Mouse (Mus musculus): ENCODE results near the gene Cyp3a11. TPM values are rescaled to one million over a fixed set of nuclear protein-coding genes. Genes with fewer than 3 reads are reported as not detected.
"Not testable (repeated sequence)": the region's sequence is repeated elsewhere in the genome, so short reads cannot be mapped to it uniquely, and the experiment has no call there.

Cyp3a11 gene
- total and polyA plus RNA-seq, 3 experiments = 0.11 TPM; not detected in 2

- no peak for TF ChIP-seq POLR2AphosphoS5 (IDR thresholded peaks at IDR 0.05; ENCODE audit: insufficient replicate concordance, low read depth, low read length)
- TF ChIP-seq GATA2 (IDR thresholded peaks at IDR 0.05; ENCODE audit: borderline replicate concordance, low read depth, low read length) = no peak
- no peak for TF ChIP-seq GATA1 (IDR thresholded peaks at IDR 0.05; ENCODE audit: borderline replicate concordance, low read length)
- no peak for TF ChIP-seq CTCF (IDR thresholded peaks at IDR 0.05; ENCODE audit: low read depth, low read length)
- no peak for TF ChIP-seq TAL1 (conservative IDR thresholded peaks at IDR 0.05; ENCODE audit: low read depth, low read length)
- no peak for DNase-seq (ENCODE audit: low spot score)
- Histone ChIP-seq H3K27me3 (ENCODE audit: insufficient read depth, low read length) (no peaks in the 10 kb centered on the region), H3K4me1 (ENCODE audit: insufficient read depth, low read depth, low read length) (no peaks in the 10 kb centered on the region), H3K9me3 (replicated peaks) (peaks cover 5% of the 10 kb centered on the region), H3K36me3 (replicated peaks) (no peaks in the 10 kb centered on the region), H3K4me3 (ENCODE audit: low read depth, low read length) (no peak overlapping the region)
- ATAC-seq (ENCODE audit: extremely low read depth, insufficient number of reproducible peaks, low FRiP score, poor library complexity, severe bottlenecking) = no peak
Observed at GRCm38 (mm10) chr5:145900436-145900990, 20.7 kb upstream of the Cyp3a11 start.

DNA sequence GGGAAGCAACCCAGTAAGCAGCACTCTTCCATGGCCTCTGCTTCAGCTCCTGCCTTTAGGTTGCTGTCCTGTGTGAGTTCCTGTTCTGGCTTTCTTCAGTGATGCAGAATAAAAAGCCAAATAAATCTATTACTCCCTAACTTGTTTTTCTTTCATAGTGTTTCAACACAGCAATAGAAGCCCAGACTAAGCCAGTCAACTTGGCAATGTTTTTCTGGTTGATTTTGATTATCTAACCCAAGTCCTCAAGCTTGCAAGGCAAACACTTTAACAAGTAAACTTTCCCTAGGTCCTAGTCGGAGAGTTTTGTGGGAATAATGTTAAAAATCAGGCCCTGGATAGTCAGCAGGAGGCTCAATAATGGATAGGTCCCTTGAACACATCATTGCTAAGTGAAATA is 17.5 kb upstream of the Cyp3a11 start:
- Histone ChIP-seq H3K36me3 (replicated peaks) (no peaks in the 10 kb centered on the region), H3K4me3 (ENCODE audit: low read depth, low read length) (no peak overlapping the region), H3K4me1 (ENCODE audit: insufficient read depth, low read depth, low read length) (no peaks in the 10 kb centered on the region), H3K9me3 (replicated peaks) (peaks cover 5% of the 10 kb centered on the region), H3K27me3 (ENCODE audit: insufficient read depth, low read length) (no peaks in the 10 kb centered on the region)
- TF ChIP-seq CTCF (IDR thresholded peaks at IDR 0.05; ENCODE audit: low read depth, low read length) (no peak), POLR2AphosphoS5 (IDR thresholded peaks at IDR 0.05; ENCODE audit: insufficient replicate concordance, low read depth, low read length) (no peak), GATA2 (IDR thresholded peaks at IDR 0.05; ENCODE audit: borderline replicate concordance, low read depth, low read length) (no peak), GATA1 (IDR thresholded peaks at IDR 0.05; ENCODE audit: borderline replicate concordance, low read length) (no peak)
- ATAC-seq (ENCODE audit: extremely low read depth, insufficient number of reproducible peaks, low FRiP score, poor library complexity, severe bottlenecking) (no peak), DNase-seq (ENCODE audit: low spot score) (no peak)

- TF ChIP-seq GATA1 (IDR thresholded peaks at IDR 0.05; ENCODE audit: borderline replicate concordance, low read length) (no peak), POLR2AphosphoS5 (IDR thresholded peaks at IDR 0.05; ENCODE audit: insufficient replicate concordance, low read depth, low read length) (no peak), GATA2 (IDR thresholded peaks at IDR 0.05; ENCODE audit: borderline replicate concordance, low read depth, low read length) (no peak), CTCF (IDR thresholded peaks at IDR 0.05; ENCODE audit: low read depth, low read length) (no peak), TAL1 (conservative IDR thresholded peaks at IDR 0.05; ENCODE audit: low read depth, low read length) (no peak)
- no peak for ATAC-seq (ENCODE audit: extremely low read depth, insufficient number of reproducible peaks, low FRiP score, poor library complexity, severe bottlenecking)
- no peak overlapping the region for H3K4me3 ChIP-seq (ENCODE audit: low read depth, low read length)
- no peaks in the 10 kb centered on the region for H3K27me3 ChIP-seq (ENCODE audit: insufficient read depth, low read length)
- DNase-seq (ENCODE audit: low spot score) = no peak
- no peaks in the 10 kb centered on the region for H3K4me1 ChIP-seq (ENCODE audit: insufficient read depth, low read depth, low read length)
- no peaks in the 10 kb centered on the region for H3K36me3 ChIP-seq (replicated peaks)
- H3K9me3 ChIP-seq (replicated peaks) = peaks cover 13% of the 10 kb centered on the region
Observed at GRCm38 (mm10) chr5:145881207-145881606, 1.4 kb upstream of the Cyp3a11 start.

- not testable (repeated sequence) for H3K27me3 ChIP-seq (ENCODE audit: insufficient read depth, low read length); ATAC-seq (ENCODE audit: extremely low read depth, insufficient number of reproducible peaks, low FRiP score, poor library complexity, severe bottlenecking); H3K36me3 ChIP-seq (replicated peaks); H3K4me3 ChIP-seq (ENCODE audit: low read depth, low read length); H3K4me1 ChIP-seq (ENCODE audit: insufficient read depth, low read depth, low read length); DNase-seq (ENCODE audit: low spot score)
- H3K9me3 ChIP-seq (replicated peaks) = peaks cover 15% of the 10 kb centered on the region
Observed at GRCm38 (mm10) chr5:145867433-145867832, 12.3 kb downstream of the Cyp3a11 start.

DNA sequence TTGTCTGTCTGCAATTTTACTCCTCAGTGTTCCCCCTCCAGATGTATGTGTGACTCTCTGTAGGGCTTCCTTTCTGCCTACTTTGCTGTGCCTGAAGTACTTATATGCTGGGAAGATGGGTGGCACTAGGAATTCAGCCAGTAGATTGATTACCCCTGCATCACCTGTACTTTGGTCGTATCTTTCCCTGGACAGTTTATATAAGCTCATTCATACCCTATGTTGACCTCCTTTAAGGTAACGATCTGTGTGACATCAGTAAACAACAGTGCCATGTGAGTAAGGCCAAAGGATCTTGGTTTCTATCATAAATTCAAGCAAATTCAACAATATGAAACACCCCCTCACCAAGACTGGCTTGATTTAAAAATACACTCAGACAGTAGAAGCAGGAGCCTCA is 74.0 kb downstream of the Cyp3a11 start, which contains the start of gene Cyp3a44:
TSS of gene Cyp3a44 (minus strand) at position 79 of the 400 bp plus-strand sequence.
- not testable (repeated sequence) for DNase-seq (ENCODE audit: low spot score); H3K27me3 ChIP-seq (ENCODE audit: insufficient read depth, low read length); H3K4me3 ChIP-seq (ENCODE audit: low read depth, low read length); H3K36me3 ChIP-seq (replicated peaks); H3K9me3 ChIP-seq (replicated peaks); H3K4me1 ChIP-seq (ENCODE audit: insufficient read depth, low read depth, low read length); ATAC-seq (ENCODE audit: extremely low read depth, insufficient number of reproducible peaks, low FRiP score, poor library complexity, severe bottlenecking)

Other genes with a start within 250 kb of the Cyp3a11 start
- not detected in 2 replicates for gene Cyp3a41a, start 159.8 kb downstream of the Cyp3a11 start, total RNA-seq (2014; fragmentation: Nextera tagmentation)
- gene Cyp3a41a, start 159.8 kb downstream of the Cyp3a11 start, total RNA-seq (2017) = 0.05 TPM in 1 of 2 replicates, not detected in the other
- not detected in 2 replicates for gene Cyp3a41a, start 159.8 kb downstream of the Cyp3a11 start, polyA plus RNA-seq (2012)
- gene Cyp3a44, start 74.1 kb downstream of the Cyp3a11 start, total RNA-seq (2014; fragmentation: Nextera tagmentation) = not detected in 2 replicates
- gene Cyp3a44, start 74.1 kb downstream of the Cyp3a11 start, total RNA-seq (2017) = not detected in 2 replicates
- not detected in 2 replicates for gene Cyp3a44, start 74.1 kb downstream of the Cyp3a11 start, polyA plus RNA-seq (2012)
- not detected in 2 replicates for gene Cyp3a25, start 129.7 kb upstream of the Cyp3a11 start, total RNA-seq (2014; fragmentation: Nextera tagmentation)
- gene Cyp3a25, start 129.7 kb upstream of the Cyp3a11 start, total RNA-seq (2017) = not detected in 2 replicates
- gene Cyp3a25, start 129.7 kb upstream of the Cyp3a11 start, polyA plus RNA-seq (2012) = not detected in 2 replicates
- gene Cyp3a59, start 199.3 kb upstream of the Cyp3a11 start, total RNA-seq (2014; fragmentation: Nextera tagmentation) = not detected in 2 replicates
- gene Cyp3a59, start 199.3 kb upstream of the Cyp3a11 start, total RNA-seq (2017) = not detected in 2 replicates
- not detected in 2 replicates for gene Cyp3a59, start 199.3 kb upstream of the Cyp3a11 start, polyA plus RNA-seq (2012)